Mouse (Mus musculus) lung, postnatal 4 days (tissue): ENCODE results near the gene Taf5l.

Experiments used
- DNase-seq, 2 experiments: peaks; one replicate each; pipeline ENCODE4 v3.0.0; 2021

Gene Taf5l

GRCm38 (mm10) chr8:123959473-123959872, 61.7 kb downstream of the Taf5l start:
- no peak for DNase-seq

GRCm38 (mm10) chr8:123958130-123958529, 63.1 kb downstream of the Taf5l start:
- peak in 1 of 2 experiments; percentile 44 for DNase-seq

GRCm38 (mm10) chr8:123954246-123954645, 67.0 kb downstream of the Taf5l start:
- no peak for DNase-seq

GRCm38 (mm10) chr8:123953686-123954085, 67.5 kb downstream of the Taf5l start:
- DNase-seq, result no peak

- DNase-seq, result peak; percentile 47 to 75
Measured at GRCm38 (mm10) chr8:123950077-123950802, 71.0 kb downstream of the Taf5l start.

GRCm38 (mm10) chr8:123949686-123949986, 71.6 kb downstream of the Taf5l start:
- no peak for DNase-seq

GRCm38 (mm10) chr8:123948942-123949685, 72.1 kb downstream of the Taf5l start, which contains the start of gene Nup133:
Gene Nup133 (minus strand): TSS chr8:123949265.
- DNase-seq, result peak; percentile 99 to 100
